Mouse (Mus musculus) left cerebral cortex, adult 8-10 months (tissue): ENCODE measurements at regions not wholly inside any gene's neighbourhood (a gene's known extent, or its start where the extent isn't known, plus 50 kb on each side); places are given as distances from the start of the nearest gene placed in this dataset.

Source experiments
- DNase-seq, 2 experiments: peaks; one replicate each; pipeline ENCODE4 v3.0.0; 2022; ENCODE audit warnings: low spot score in 2 of 2

DNA sequence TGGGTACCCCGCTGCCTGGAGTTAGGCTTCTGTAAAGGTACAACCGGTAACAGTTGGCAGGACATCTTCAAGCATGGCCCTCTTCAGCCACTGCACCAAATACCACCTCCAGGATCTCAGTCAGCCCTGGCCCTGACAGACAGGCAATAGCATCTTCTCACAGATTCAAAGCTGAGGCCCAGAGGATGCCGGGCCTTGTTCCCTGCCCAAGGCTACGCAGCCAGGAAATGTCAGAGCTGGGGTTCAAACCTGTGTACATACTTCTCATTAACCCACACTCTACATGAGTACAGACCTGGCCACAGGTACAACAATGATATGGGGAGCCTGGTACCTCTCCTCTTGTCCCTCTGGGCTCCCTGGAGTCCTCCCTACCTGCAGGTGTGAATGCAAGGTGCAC, 497.3 kb downstream of the Med13l start:
- DNase-seq = no peak

DNA sequence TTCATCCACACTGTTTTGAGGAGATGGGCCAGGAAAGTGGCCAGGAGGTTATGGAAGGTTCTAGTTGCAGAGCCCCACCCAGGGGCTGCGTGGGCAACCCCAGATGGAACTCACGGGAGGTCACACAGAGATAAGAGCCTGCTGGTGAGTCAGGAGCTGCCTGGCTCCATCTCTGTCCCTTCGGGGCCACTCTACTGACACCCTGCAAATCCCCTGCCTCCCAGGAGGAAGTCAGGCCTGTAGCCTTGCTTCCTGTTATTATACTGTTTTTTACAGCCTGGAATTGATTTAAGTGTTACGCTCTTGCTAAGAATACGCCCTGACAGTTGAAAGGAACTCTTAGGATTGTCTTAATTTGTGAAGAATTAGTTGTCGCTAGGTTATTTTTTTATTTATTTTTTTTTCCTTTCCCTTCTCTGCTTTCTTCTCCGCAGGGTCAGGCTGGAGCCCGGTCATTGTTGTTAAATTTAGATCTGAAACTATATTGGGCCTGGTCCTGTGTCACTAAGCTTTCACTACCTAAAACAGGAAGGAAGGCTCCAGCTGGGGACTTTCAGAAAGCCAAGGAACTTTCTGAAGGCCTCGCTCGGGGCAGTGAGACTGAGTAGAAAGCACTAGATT, 497.9 kb downstream of the Med13l start:
- no peak for DNase-seq

DNA sequence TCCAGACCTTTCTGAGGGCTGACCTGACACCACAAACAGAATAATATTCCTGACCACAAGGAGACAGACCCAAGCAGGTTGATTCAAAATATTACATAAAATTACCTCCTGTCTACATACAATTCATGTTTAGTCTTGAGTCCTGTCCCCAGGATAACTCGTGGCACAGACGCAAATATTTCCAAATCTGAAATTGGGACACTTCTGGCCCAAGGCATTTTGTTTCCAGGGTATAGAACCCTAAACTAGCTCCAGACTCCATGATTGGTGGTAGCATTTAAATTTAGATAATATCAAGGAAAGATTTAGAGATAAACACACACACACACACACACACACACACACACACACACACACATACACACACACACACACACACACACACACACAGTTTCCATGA, 498.7 kb downstream of the Med13l start:
- DNase-seq = no peak

DNA sequence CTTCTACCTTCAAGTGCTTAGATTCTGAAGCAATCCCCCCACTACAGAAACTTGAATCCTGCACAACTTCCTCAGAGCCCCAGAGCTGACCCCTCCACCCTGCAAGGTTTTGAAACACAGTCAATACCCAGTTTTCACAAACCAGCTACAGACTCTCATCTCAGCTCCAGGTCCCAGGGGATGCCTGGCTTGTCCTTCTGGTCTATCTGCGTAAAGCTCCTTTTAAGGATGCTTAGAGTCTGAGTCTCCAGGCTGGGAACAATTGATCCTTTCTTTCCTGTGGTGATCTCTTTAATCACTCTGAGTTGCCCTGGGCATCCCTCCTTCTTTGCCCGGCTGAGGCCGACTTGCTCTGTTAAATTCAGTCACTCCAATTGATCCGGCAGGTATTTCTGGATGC, 500.4 kb downstream of the Med13l start:
- DNase-seq = no peak

DNA sequence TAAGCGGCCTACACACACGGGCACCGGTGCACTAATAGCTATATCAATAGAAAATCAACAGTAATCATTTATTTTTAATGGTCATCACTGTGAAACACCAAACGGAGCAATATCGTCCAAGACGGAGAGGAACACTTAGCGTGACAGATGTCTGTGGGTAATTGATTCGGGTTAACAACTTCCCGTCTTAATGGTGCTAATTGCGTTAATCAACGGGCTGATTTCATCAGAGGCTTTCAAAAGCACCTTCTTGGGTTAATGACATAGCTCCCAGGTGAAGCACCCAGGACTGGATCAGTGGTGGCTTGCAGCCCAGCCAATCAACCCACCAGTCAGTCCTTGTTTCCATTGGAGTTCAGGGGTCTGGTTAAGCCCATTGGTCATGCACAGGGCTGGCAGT, 502.0 kb downstream of the Med13l start:
- DNase-seq = no peak

DNA sequence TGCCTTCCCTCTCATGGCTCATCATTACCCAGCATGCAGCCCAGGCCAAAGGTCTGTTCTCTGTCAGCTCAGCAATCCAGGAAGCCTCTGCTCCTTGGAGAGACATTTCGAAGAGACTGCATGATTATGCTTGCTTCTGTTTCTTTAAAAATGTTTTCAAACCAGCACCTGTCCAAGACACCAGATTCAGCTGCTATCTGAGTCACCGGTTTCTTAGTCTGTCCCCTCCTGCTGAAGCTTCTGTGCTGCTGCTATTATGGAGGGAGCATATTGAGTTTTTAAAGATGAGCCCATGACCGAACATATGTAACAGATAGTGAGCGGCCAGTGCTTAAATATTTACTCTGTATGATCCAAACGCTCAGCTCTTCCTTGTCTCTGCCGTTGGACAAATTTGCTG, 506.2 kb downstream of the Med13l start:
- DNase-seq = peak in 1 of 2 experiments; percentile 22

DNA sequence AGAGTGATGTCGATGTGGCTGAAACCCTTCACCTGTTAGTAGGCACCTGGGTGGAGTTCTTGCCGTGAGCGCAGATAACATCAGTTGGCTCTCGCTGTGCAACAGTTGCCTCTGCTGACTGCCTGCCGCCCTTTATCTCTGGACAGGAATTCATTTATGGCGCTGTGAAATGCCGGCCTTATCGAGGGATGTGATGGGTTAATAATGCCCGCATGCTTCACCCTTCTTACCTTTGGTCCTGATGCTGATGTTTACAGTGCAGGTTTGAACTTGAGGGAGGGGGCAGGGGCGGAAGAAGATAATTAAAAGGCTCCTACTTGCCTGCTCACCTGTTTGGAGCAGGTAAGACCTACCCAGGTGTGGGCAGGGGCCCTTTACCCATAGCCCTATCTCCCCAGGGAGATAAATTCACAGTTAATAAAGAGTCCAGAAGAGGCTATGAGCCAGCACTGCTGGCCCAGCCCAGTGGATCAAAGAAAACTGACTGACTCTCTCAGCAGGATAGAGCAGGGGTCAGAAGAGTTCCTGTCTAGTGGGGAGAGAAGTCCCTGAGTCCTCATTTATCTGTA, 509.4 kb downstream of the Med13l start:
- no peak for DNase-seq

DNA sequence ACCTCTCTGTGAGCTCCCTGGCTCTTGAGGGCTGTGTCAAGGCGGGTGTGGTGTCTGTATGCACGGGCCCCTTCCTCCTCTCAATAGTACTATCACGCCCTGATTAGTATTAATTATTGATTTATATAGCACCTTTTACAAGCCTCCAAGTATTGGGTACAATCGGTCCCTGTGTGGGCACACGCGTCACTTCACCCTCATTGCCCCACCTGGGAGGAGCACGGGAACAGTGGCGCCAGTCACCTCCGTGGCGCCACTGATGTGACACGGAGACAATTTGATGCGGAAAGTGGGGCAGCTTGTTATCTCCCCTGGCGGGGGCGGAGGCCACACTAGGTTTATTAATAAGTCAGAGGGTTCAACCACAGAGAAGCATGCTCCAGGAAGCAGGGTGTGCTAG, 512.2 kb downstream of the Med13l start:
- DNase-seq = no peak

DNA sequence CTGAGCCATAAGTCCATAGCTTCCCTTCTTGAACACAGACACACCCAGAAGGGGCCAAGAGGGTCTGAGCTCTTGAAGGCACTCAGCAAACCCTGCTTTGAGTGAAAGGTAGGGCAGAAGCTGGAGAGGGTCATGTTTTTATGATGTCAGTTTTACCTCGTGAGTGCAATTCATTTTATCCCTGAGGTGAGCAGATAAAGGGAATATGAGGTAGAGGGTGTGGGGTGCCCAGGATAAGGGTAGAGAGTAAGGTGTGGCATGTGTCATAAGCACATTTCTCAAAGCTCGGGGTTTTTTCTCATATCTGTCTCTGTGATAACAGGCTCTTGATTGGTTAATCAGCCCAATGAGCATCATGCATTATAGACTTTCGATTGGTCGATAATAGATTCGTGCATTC, 520.3 kb downstream of the Med13l start:
- DNase-seq = no peak

DNA sequence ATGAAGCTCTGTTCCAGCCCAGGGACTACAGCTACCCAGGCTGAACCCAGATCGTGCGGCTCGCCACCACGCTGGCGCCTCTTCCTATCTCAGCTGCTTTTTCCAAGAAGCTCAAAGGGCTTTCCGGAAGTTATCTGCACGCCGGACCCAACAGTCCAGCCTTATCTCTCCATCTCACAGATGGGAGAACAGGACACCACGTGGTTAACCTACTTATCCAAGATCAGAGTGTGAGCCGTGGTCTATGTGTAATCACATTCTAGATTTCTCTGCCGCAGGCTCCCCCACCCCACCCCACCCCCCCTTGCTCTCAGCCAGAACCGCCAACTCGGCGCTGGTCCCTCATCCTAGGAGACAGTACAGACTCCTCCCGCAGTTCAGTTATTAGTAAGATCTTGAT, 522.4 kb downstream of the Med13l start:
- no peak for DNase-seq

DNA sequence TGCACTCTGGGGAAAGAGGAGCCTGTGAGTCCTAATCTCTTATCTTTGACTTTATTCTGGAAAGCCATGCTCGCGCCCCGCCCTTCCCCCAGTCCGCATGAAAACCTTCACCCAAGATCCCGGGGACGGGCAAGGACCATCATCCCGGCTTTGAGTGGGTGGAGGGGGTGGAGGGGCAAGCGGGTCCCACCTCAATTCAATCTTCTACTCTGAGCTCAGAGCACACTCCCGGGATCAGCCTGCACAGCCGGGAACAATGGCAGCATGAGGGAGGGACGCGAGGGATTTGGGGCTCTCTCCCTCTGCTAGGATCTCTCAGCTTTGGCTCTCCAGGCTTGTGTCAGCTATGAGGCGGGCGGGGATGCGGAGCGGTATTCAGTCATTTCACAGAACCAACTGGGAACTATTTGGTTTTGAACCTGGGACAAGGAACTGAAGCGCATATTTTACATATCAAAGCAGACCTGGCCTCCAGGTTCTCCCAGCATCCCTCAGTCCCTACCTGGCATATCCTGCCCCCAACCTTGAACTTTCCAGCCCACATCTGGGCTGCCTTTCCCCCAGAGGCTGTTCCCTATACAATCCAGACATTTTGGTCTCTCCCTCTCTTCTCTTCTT, 537.2 kb downstream of the Med13l start:
- no peak for DNase-seq

DNA sequence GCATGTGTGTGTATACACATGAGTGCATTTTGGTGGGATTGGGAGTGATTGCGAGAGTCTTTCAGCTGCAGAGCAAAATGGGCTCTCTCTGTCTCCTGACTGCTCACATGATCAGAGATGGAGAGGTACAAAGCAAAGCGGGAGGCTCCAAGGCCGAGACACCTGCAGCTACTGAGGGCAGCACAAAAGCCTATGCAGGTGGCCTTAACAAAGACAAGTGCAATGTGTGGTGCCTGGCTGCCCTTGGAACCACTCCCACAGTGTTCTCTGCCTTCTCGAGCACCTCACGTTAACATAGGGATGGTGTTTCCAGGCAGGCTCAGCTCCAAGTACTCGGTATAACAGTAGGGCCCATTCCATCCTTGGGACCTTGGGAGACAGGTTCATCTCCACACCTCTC, 539.3 kb downstream of the Med13l start:
- no peak for DNase-seq

DNA sequence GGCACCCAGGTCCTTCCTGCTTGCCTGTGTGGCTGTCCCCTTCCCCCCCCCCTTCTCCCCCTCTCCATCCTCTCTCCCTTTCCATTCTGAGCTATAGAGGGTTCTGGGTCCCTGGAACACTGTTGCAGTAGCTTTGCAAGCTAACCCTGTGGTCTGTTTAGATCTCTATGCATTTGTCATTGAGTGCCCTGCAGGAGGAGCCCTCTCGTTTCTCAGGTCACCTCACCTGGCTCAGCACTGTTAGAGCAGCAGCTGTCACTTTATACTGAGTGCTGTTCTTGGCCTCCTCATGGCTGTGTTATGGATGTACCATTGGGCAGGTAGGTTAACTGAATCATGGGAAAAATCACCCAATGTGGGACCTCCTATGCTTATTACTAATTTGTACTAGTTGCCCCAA, 543.0 kb downstream of the Med13l start:
- no peak for DNase-seq

DNA sequence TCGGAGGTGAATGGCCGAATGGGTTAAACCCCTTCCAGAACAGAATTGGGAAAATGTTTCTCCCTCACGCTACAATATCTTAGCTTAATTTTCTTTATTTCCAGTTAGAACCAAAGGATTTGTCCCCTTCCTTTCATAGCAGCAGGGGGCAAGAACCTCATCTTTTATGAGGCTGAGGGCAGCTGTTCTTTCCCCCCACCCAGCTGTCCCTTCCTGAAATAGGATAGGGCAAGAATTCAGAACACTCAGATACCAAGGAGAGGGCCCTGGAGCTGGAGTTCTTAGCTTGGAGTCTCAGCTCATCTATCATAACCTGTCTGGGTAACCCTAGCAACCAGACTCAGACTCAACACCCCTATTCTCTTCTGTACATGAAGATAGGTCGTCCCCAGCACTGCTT, 547.4 kb downstream of the Med13l start:
- DNase-seq = no peak

DNA sequence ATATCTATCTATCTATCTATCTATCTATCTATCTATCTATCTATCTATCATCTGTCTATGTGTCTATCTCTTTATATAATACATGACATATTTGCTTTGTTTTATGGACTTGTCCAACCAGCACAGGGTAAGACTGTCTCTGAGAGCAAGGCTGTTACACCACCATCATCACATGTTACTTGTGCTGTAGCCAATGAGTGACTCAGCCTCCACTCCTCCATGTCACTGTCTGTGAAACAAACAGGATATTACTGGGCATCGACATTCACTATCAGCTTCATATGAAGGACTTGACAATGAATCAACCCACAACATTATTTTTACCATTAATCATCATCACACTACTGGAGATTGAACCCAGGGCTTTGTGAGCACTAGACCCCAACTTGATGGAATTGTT, 549.0 kb downstream of the Med13l start:
- DNase-seq = no peak

DNA sequence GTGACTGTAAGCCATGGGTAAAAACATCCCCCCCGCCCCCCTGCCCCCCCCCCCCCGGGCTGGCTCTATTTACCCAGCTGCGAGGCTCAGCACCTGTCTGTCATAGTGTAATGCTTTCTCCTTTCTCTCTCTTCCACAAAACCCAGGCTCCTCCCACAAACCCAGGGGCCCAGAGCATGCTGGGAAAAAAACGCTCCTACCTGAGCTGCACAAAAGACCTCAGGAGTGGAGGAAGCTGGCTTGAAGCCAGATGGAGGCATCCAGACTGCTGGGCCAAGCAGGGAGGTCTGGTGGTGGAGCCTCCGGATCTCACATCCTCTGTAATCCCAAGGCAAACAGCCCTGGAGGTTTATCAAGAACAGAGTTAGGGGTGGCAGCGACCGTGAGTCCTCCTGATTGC, 553.6 kb downstream of the Med13l start:
- no peak for DNase-seq

DNA sequence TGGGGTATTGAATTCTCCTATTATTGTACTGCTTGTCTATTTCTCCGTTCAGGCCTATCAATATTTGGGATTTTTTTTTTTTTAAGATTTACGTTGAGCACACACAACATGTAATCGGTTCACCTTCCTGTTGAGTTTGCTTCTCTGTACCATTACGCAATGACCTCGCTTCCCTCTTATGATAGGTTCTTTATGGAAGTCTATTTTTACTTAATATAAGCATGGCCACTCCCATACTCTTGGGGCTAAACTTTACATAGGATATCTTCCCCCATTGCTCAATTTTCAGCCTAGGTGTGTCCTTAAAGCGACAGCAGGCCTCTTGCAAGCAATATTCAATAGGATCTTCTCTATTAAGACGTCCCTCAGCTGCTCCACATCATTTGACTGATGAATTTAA, 544.7 kb upstream of the Tbx3 start:
- no peak for DNase-seq

DNA sequence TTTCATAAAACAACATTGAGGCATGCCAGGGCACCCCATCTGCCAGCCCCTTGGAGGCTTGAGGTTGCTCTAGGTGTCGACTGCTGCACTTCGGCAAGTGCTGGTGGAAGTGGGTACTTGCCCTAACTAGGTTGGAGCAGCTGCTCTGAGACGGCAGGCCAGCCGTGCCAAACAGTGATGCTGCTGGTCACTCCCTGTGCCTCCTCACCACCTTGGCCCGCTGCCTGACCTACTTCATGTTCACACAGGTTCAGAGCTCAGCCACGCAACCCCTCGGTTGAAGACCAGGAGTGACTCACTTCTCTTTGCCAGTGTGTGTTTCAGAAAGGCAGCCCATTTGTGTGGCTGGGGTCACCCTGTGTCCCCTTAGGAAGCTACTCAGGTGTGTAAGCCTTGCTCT, 540.3 kb upstream of the Tbx3 start:
- DNase-seq = no peak

DNA sequence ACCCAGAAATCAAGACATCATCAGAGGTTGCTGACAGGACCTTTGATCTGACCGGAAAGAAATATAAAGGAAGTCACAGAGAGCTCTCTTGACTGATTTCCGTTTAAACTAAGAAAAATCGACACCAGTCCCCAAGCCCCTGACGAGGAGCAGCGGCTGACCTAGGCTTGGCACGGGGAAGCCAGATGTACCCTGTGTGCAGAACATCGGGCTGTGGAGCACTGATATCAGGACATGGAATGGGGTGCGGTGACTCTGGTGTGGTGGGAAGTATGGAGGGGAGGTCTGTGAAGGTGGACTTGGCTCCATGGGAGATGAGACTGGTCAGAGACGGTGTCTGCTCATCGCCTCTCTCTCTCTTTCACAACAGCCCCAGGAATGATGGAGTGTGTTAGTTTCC, 539.0 kb upstream of the Tbx3 start:
- no peak for DNase-seq

DNA sequence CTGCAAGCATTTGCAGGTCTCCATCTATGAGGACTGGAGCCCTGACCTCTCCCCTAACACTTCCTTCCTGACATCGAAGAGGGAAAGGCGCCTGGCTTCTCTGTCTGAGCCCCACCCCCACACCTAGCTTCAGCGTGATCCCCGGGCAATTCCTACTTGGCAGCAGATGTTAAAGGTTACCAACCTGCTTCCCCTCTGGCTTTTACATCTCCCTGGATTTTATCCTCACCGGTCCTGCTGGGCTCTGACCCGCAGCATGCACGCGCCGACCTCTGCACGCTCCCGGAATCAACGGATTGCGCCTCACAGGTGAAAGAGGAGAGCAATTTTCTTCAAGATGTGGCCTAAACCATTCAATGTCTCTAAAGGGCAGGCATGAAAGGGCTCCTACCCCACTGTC, 537.1 kb upstream of the Tbx3 start:
- no peak for DNase-seq

DNA sequence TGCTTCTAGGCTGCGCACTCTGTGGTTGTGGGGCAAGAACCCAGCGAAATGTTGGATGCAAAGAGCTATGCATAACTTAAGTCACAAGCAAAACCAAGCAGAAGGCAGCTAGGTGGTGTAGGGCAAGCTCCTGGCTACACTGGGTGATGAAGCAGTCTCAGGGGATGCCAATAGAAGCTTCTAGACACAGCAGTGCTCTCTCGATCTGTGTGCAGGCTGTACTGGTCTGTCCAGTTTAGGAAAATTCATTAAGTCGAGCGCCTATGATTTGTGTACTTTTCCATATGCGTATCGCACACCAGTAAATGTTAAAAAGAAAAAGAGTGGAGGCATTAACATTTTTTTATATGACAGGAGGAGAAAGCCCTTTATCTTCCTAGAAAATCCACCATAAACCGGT, 533.6 kb upstream of the Tbx3 start:
- no peak for DNase-seq

DNA sequence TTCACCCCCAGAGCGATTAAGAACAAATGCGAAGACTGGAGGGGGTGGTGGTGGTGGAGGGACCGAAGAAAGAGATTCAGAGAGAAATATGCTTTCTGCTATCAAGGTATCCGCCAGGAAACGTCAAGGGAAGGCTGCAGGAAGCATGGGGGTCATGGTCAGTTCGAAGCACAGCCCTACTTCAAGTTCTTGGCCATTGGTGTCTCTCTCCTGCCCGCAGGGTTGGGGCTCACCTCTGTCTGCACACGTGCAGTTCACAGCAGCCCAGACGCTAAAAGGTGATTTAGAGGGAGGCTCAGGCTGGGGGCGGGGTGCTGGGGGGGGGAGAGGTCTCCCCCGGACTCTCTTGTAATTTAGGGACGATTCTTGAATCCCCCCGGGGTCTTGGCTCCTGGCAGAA, 533.1 kb upstream of the Tbx3 start:
- DNase-seq = no peak

DNA sequence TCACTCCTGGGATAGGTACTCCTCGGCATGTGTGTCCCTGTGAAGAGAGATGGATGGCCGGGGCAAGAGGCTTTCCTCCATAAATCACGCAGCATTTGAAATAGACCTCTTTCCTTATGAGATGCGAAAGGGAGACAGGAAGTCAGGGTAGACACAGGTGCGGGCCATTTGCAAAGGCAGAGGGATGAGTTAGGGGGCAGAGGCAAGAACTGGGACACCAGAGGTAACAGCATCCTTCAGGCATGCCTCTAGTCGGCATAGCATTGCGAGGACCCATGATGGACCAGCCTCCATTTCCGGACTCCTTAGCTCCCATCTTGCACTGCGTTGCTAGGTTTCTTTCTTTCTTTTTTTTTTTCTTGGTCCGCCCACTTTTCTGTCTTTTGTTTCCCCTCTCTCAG, 532.6 kb upstream of the Tbx3 start:
- no peak for DNase-seq

DNA sequence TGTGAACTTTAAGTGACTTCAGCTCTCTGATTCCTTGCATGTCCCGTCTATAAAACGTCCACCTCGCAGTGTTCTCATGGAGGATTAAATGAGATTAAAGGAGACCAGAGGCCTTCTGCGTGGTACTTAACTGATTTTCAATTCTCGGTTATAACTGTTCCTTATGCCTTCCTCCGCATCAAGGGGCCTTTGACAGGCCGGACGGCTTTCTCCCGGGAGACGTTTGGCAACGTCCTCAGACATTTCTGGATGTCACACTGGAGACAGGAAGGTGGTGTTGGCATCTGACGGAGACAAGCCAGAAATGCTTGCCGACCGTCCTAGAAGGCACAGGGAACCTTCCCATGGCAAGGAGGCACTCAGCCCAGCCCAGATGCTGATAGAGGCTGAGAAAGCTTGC, 532.2 kb upstream of the Tbx3 start:
- no peak for DNase-seq
